Mouse (Mus musculus) liver, postnatal 0 days (tissue): ENCODE data around the gene Dpf3.
A peak's percentile ranks its signal among the peaks of the same experiment; 100 is the strongest.

ENCODE experiments used
- CTCF ChIP-seq: sonication (generic); IDR thresholded peaks from 2 replicates; pipeline ENCODE4 v1.5.1; 2016; ENCODE audit warnings: antibody characterized with exemption, low read depth
- EP300 ChIP-seq: IDR thresholded peaks from 2 replicates; pipeline ENCODE4 v1.6.1; 2016; ENCODE audit warnings: antibody characterized with exemption, low read depth, mild to moderate bottlenecking

- TF ChIP-seq CTCF (no peak), EP300 (peak; percentile 83)
Observed at GRCm38 (mm10) chr12:83517580-83517979, 30.1 kb upstream of the Dpf3 start.
